Mouse (Mus musculus): ENCODE data around the gene Ostm1. TPM values are rescaled to one million over a fixed set of nuclear protein-coding genes. Genes with fewer than 3 reads are reported as not detected.

Ostm1 gene
- polyA plus RNA-seq, 1 experiment from 2014 or later: 23.9 TPM

GRCm38 (mm10) chr10:42635566-42636359, 52.1 kb downstream of the Ostm1 start:
- DNase-seq (ENCODE audit: low spot score): no peak
- Histone ChIP-seq H3K9ac (replicated peaks; ENCODE audit: low read depth) (no peak overlapping the region), H3K36me3 (ENCODE audit: insufficient read depth, low read length) (no peaks in the 10 kb centered on the region), H3K4me3 (ENCODE audit: low read depth, low read length) (peak overlapping the region; percentile 21; the same call in 1 of the 2 replicates), H3K27me3 (replicated peaks; ENCODE audit: insufficient read depth, low read length) (peaks cover 59% of the 10 kb centered on the region), H3K4me1 (ENCODE audit: insufficient read depth, low read depth, low read length) (peaks cover 14% of the 10 kb centered on the region; the same call in 1 of the 2 replicates), H3K4me2 (replicated peaks; ENCODE audit: low read depth, low read length) (peak overlapping the region; percentile 43), H3K27ac (ENCODE audit: low read length) (no peak overlapping the region), H3K9me3 (ENCODE audit: low read length) (no peaks in the 10 kb centered on the region)
- no peak for TF ChIP-seq CTCF (IDR thresholded peaks at IDR 0.05)
- no peak for TF ChIP-seq EP300 (IDR thresholded peaks at IDR 0.05)
- no peak for ATAC-seq
- 1% methylated on average over 43 of the region's 52 CpGs for WGBS

GRCm38 (mm10) chr10:42636360-42637182, 52.9 kb downstream of the Ostm1 start:
- H3K27me3 ChIP-seq (replicated peaks; ENCODE audit: insufficient read depth, low read length): peaks cover 51% of the 10 kb centered on the region
- H3K4me2 ChIP-seq (replicated peaks; ENCODE audit: low read depth, low read length): peak overlapping the region; percentile 43
- no peak; the same call in 1 of the 2 replicates for ATAC-seq
- peaks cover 14% of the 10 kb centered on the region; the same call in 1 of the 2 replicates for H3K4me1 ChIP-seq (ENCODE audit: insufficient read depth, low read depth, low read length)
- no peaks in the 10 kb centered on the region for H3K36me3 ChIP-seq (ENCODE audit: insufficient read depth, low read length)
- DNase-seq (ENCODE audit: low spot score): no peak
- H3K27ac ChIP-seq (ENCODE audit: low read length): no peak overlapping the region
- TF ChIP-seq CTCF (IDR thresholded peaks at IDR 0.05) (no peak), EP300 (IDR thresholded peaks at IDR 0.05) (no peak)
- peak overlapping the region; percentile 20 for H3K4me3 ChIP-seq (ENCODE audit: low read depth, low read length)
- H3K9ac ChIP-seq (replicated peaks; ENCODE audit: low read depth): no peak overlapping the region
- no peaks in the 10 kb centered on the region for H3K9me3 ChIP-seq (ENCODE audit: low read length)
- WGBS: 6% methylated on average over 27 of the region's 27 CpGs

GRCm38 (mm10) chr10:42637183-42637788, 53.7 kb downstream of the Ostm1 start:
- Histone ChIP-seq H3K4me3 (ENCODE audit: low read depth, low read length) (peak overlapping the region; percentile 20), H3K4me1 (ENCODE audit: insufficient read depth, low read depth, low read length) (peaks cover 14% of the 10 kb centered on the region; the same call in 1 of the 2 replicates), H3K27me3 (replicated peaks; ENCODE audit: insufficient read depth, low read length) (peaks cover 44% of the 10 kb centered on the region), H3K9me3 (ENCODE audit: low read length) (no peaks in the 10 kb centered on the region), H3K36me3 (ENCODE audit: insufficient read depth, low read length) (no peaks in the 10 kb centered on the region), H3K27ac (ENCODE audit: low read length) (no peak overlapping the region), H3K4me2 (replicated peaks; ENCODE audit: low read depth, low read length) (peak overlapping the region; percentile 25), H3K9ac (replicated peaks; ENCODE audit: low read depth) (no peak overlapping the region)
- WGBS: 3% methylated on average over 18 of the region's 18 CpGs
- peak; percentile 83 for DNase-seq (ENCODE audit: low spot score)
- TF ChIP-seq EP300 (IDR thresholded peaks at IDR 0.05) (no peak), CTCF (IDR thresholded peaks at IDR 0.05) (peak; percentile 83)
- peak; percentile 19; the same call in 1 of the 2 replicates for ATAC-seq

GRCm38 (mm10) chr10:42639856-42640255, 56.2 kb downstream of the Ostm1 start:
- no peak overlapping the region for H3K27ac ChIP-seq (ENCODE audit: low read length)
- ATAC-seq: no peak
- H3K4me1 ChIP-seq (ENCODE audit: insufficient read depth, low read depth, low read length): peaks cover 5% of the 10 kb centered on the region; the same call in 1 of the 2 replicates
- H3K27me3 ChIP-seq (replicated peaks; ENCODE audit: insufficient read depth, low read length): peaks cover 20% of the 10 kb centered on the region
- H3K36me3 ChIP-seq (ENCODE audit: insufficient read depth, low read length): no peaks in the 10 kb centered on the region
- no peak for DNase-seq (ENCODE audit: low spot score)
- H3K9me3 ChIP-seq (ENCODE audit: low read length): no peaks in the 10 kb centered on the region
- H3K4me2 ChIP-seq (replicated peaks; ENCODE audit: low read depth, low read length): no peak overlapping the region
- H3K4me3 ChIP-seq (ENCODE audit: low read depth, low read length): no peak overlapping the region
- H3K9ac ChIP-seq (replicated peaks; ENCODE audit: low read depth): no peak overlapping the region
- TF ChIP-seq EP300 (IDR thresholded peaks at IDR 0.05) (no peak), CTCF (IDR thresholded peaks at IDR 0.05) (no peak)
- WGBS: 74% methylated on average over 6 of the region's 6 CpGs

- ATAC-seq: no peak
- Histone ChIP-seq H3K27me3 (replicated peaks; ENCODE audit: insufficient read depth, low read length) (no peaks in the 10 kb centered on the region), H3K9me3 (ENCODE audit: low read length) (no peaks in the 10 kb centered on the region), H3K4me1 (ENCODE audit: insufficient read depth, low read depth, low read length) (no peaks in the 10 kb centered on the region), H3K27ac (ENCODE audit: low read length) (no peak overlapping the region), H3K4me2 (replicated peaks; ENCODE audit: low read depth, low read length) (no peak overlapping the region), H3K9ac (replicated peaks; ENCODE audit: low read depth) (no peak overlapping the region), H3K4me3 (ENCODE audit: low read depth, low read length) (no peak overlapping the region), H3K36me3 (ENCODE audit: insufficient read depth, low read length) (no peaks in the 10 kb centered on the region)
- no peak for TF ChIP-seq EP300 (IDR thresholded peaks at IDR 0.05)
- TF ChIP-seq CTCF (IDR thresholded peaks at IDR 0.05): 0 out of 2 replicates have a peak, but pooled peaks have one; percentile 2
- WGBS: 86% methylated on average over 9 of the region's 9 CpGs
- no peak for DNase-seq (ENCODE audit: low spot score)
Measured at GRCm38 (mm10) chr10:42643638-42644037, 60.0 kb downstream of the Ostm1 start.

- ATAC-seq (no peak), DNase-seq (ENCODE audit: low spot score) (no peak)
- Histone ChIP-seq H3K27ac (ENCODE audit: low read length) (no peak overlapping the region), H3K36me3 (ENCODE audit: insufficient read depth, low read length) (no peaks in the 10 kb centered on the region), H3K9ac (replicated peaks; ENCODE audit: low read depth) (no peak overlapping the region), H3K4me3 (ENCODE audit: low read depth, low read length) (no peak overlapping the region), H3K4me2 (replicated peaks; ENCODE audit: low read depth, low read length) (no peak overlapping the region), H3K27me3 (replicated peaks; ENCODE audit: insufficient read depth, low read length) (no peaks in the 10 kb centered on the region), H3K4me1 (ENCODE audit: insufficient read depth, low read depth, low read length) (no peaks in the 10 kb centered on the region), H3K9me3 (ENCODE audit: low read length) (no peaks in the 10 kb centered on the region; the same call in 1 of the 2 replicates)
- WGBS: 45% methylated on average over 4 of the region's 4 CpGs
- TF ChIP-seq CTCF (IDR thresholded peaks at IDR 0.05) (no peak), EP300 (IDR thresholded peaks at IDR 0.05) (no peak)
Measured at GRCm38 (mm10) chr10:42646340-42646739, 62.7 kb downstream of the Ostm1 start.
